Mouse (Mus musculus): ENCODE data around the gene Rapgef6. TPM values are rescaled to one million over a fixed set of nuclear protein-coding genes. Genes with fewer than 3 reads are reported as not detected.
A peak's percentile ranks its signal among the peaks of the same experiment; 100 is the strongest.

Gene Rapgef6
- total RNA-seq, 2 experiments from 2014 or later = 29.7 to 34.0 TPM

DNA sequence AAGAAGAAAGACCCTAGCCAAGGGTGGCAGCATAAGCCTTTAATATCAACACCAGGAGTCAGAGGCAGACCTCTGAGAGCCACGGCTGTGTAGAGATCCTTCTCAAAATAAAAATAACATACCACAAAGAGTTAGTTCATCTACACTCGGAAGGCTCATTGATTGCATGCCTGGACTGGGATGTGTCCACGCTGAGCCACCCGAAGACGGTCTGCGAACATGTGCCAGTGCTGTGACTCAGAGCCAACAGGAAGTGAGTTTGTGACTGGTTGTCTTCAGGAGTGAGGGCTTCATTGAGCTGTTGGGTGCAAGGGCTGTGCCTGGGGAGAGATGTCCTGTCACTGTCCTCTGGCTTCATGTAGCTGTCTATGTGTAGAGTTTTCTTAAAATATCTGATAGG, 171.0 kb downstream of the Rapgef6 start:
- DNase-seq = no peak

DNA sequence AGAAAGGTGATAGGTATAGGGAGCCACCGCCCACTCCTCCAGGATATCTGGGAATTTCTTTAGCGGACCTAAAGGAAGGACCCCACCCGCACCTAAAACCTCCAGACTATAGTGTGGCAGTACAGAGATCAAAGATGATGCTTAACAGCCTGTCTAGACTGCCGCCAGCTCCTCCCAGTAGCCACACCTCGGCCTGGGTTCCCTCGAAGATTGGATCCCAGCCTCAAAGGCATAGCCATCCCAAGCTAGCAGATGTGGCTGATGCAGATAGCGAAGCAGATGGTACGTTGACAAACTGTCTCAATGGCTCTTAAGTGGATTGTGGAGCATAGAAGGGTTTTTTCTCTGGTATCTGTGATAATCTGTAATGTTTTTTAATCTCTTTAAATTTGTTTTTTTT, 171.6 kb downstream of the Rapgef6 start:
- DNase-seq = no peak

DNA sequence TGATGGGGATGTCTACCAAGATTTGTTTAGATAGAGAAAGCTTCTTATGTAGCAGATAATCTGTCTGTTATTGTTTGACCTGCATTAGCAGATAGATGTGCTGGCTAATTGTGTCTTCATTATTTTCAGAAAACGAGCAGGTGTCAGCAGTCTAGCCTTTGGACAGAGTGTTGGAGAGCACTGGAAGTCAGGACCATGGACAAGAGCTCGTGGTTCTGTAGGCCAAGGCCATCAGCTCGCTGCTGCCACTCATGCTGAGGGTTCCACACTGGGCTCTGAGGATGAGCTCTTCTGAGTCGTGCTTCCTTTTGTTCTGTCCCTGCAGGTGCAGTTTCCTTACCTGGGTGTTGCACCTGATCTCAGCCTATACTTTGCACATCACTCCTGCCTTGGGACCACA, 173.3 kb downstream of the Rapgef6 start:
- DNase-seq = peak; percentile 40

- no peak for DNase-seq
Measured at GRCm38 (mm10) chr11:54697611-54698010, 175.0 kb downstream of the Rapgef6 start.

DNA sequence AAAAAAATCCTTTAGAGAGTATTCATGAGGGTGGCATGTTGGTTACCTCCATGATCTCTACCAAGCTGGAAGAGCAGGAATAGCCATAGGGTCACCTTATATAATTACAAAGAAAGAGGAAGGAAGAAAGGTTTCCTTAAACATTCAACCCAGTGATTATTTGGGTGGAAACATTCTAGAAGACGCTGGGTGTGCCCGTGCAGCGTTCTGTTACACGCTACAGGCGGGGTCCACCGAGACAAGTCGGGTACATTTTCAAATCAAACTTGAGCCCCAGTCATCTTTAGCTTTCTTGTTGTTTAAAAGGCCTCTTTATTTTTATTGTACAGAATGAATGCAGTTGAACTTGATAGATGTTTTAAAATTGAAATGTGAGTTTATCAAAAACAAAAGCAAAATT, 176.0 kb downstream of the Rapgef6 start:
- DNase-seq = no peak

DNA sequence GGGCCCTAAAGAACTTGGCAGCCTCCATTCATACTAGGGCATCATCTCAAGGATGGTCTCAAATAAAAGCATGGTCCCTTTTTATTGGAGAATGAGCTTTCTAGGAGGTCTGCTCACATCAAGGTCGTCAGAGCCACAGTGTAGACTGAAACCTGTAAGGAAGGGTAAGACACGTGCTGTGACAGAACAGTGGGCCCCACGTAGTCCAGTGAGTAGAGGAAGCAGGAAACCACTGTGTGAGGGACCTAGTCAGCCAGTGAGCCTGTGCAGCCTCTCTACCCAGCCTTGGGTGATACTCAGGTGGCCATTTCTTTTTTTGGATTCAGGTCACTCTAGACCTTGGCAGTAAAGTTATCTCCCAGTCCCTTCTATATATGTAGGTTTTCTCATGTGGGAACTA, 177.3 kb downstream of the Rapgef6 start:
- DNase-seq = no peak

DNA sequence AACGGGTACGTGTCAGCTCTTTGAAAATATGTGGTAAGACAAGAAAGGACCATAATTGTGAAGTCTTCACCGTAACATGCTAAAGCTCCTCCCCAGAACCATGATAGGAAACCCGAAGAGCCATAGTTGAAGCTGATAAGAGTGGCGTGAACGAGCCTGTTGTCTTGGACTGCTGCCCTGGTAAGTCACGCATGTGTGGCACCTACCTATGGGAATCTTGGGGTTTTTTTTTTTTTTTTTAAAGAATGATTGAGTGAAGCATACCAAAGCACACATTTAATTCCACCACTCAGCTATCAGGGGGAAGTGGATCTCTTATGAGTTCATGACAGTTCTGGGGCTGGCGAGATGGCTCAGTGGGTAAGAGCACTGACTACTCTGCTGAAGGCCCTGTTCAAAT, 179.2 kb downstream of the Rapgef6 start:
- DNase-seq = no peak

DNA sequence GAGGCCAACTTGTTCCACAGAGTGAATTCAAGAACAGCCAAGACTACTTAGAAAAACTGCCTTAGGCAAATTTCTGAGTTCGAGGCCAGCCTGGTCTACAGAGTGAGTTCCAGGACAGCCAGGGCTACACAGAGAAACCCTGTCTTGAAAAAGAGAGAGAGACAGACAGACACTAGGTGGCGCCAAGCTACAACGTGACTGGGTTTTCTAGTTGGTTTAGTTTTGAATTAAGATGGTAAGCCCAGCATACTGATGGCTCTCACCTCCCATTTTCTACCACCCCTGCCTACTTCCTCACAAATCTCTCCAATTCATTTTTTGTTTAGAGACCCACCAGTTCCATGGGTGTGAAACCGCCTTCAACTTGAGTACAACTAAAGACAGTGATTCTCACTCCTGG, 180.7 kb downstream of the Rapgef6 start:
- DNase-seq = peak; percentile 84

- DNase-seq = no peak
Measured at GRCm38 (mm10) chr11:54708153-54708552, 185.5 kb downstream of the Rapgef6 start.

- DNase-seq = no peak
Measured at GRCm38 (mm10) chr11:54709645-54710044, 187.0 kb downstream of the Rapgef6 start.

GRCm38 (mm10) chr11:54710512-54711293, 188.1 kb downstream of the Rapgef6 start:
- no peak for DNase-seq

DNA sequence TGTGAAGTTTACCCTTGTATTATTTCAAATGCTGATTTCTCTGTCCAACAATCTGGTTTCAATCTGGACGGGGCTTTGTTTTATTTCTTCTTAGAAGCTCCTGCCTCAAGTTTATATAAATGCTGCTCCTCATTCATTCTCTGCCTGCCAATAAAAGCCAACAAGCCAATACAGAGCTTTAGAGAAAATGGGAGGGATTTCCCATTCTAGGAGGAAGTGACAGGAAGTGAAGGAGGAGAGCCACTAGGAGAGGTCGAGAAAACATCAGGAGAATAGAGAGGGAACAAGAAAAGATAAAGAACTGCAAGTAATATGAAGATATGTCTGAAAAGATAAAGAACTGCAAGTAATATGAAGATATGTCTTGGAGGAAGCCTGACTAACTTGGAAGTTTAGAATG, 190.2 kb downstream of the Rapgef6 start:
- DNase-seq = no peak

GRCm38 (mm10) chr11:54717893-54718292, 195.2 kb downstream of the Rapgef6 start:
- DNase-seq = no peak

- no peak for DNase-seq
Measured at GRCm38 (mm10) chr11:54718601-54719000, 196.0 kb downstream of the Rapgef6 start.

DNA sequence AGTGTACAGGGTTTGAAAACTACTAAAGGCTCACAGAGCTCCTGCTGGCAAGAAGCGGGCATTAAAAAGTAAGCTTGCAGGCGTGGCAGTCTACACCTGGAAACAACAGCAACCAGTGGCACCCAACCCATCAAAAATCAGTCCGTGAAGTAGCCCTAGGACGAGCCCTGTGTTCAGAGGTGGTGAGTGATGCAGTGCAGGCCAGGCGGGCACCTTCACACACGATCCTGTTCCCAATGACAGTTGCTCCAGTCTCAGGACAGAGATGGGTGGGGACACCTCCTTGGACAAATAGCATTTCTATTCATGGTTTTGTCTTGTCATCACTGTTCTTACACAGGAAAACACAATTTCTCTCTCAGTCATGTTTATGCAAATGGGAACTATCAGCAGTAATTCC, 199.4 kb downstream of the Rapgef6 start:
- no peak for DNase-seq

DNA sequence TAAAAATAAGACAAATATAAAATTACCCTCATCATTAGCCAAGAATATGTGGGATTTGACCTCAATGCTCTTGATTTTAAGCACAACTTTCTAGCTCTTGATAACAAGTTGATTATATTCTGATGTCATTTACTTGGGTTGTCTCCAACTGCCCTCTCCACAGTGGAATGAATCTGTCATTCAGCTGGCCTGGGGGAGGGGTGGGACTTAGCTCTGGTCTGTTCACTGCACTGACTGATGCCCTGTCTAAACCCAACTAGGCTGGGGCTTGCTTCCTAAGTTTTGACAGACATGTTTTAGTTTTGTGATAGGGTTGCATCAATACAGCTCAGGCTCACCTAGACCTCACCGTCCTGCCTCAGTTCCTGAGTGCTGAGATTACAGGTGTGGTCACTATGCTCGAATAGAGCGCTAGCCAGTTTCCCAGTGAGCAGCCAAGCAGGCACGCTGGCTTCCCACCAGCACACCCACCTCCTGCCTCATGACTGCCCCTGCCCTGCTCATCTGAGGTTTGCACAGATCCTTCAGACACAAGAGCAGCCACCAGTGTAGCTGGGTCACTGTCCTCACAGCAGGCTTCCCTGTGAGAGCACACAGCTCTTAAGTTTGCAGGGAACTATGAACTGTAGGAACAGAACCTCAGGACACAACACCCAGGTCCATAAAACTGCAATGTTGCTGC, 201.8 kb downstream of the Rapgef6 start:
- DNase-seq = peak; percentile 61

DNA sequence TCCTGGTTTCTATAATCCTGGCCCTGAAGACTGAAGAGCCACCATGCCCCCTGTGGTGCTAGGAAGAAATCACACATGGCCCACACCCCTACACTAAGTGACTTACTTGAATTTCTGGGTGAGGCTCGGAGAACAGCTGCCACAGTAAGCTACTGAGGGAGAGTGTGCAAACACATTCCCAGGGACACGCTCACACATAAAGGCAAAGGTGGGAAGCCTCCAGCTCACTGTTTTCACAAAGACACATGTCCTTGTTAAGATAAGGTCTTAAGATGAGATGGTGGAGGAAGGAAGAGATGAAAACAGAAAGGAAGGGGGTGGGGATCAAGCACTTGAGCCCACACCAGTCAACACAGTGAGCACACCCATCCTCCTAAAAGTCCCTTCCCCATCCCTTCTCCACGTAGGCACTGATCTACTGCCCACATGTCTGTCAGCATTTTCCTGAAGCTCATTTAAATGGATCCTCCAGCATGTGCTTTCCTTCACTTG, 204.0 kb downstream of the Rapgef6 start:
- DNase-seq = no peak

DNA sequence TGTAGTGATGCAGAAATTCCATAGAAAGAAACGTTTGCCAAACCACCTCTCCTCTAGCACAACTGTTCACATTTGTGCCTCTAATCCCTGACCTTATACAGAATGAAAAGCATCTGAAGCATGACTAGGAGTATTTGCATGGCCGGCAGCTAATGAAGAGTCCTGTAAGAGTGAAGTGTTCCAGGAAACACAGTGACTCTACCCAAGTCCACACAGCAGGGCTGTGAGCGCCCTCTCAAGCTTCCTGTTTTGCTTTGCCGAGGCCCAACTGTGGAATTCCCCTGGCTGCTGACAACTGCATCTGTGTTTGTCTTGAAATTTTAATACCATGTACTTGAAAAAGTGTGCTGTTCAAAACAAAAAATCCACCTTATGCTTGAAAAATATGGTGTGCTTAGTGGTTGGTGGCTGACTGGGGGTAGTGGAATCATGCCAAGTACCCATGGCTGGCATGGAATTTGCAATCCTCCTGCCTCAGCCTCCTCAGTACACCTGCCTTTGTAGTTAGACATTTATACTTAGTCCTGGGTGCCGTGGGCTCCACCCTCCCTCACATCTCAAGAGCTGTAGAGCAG, 204.8 kb downstream of the Rapgef6 start:
- peak; percentile 42 for DNase-seq

GRCm38 (mm10) chr11:54728371-54728770, 205.7 kb downstream of the Rapgef6 start:
- DNase-seq = no peak

DNA sequence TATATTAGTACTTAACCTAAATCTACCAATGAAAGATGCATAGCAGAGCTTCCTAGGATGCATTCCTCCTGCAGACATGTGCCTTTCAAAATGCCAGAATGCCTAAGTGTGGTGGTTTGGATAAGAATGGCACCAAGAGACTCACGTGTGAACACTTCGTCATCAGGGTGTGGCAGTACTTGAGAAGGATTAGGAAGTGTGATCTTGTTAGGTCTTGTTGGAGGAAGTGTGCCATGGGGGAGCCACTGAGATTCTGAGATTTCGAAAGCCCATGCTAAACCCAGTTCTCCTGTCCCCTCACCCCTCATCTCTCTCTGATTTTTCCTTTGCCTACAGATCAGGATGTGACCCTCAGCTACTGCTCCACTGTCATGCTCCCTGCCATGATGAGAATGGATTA, 206.7 kb downstream of the Rapgef6 start:
- no peak for DNase-seq

GRCm38 (mm10) chr11:54730931-54731330, 208.3 kb downstream of the Rapgef6 start:
- no peak for DNase-seq

GRCm38 (mm10) chr11:54731367-54731766, 208.7 kb downstream of the Rapgef6 start:
- DNase-seq = no peak

GRCm38 (mm10) chr11:54733546-54733945, 210.9 kb downstream of the Rapgef6 start:
- DNase-seq = no peak

DNA sequence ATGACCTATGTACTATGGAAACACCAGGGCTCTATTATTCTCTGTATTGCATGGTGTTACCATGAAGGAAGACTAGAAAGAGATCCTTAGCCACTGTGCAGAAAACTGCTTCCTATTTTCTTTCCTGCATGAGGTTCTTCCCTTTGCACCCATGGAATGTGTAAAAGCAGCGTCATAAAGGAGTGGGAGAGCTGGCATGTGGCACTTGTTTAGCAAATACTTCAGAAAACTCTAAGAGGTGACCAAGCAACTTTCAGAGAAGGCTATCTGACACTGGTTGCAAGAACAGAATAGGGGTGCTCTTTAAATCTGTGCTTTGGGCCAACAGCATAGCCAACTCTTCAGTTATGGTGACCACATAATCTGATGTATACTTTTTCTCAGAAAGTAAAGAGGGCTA, 212.5 kb downstream of the Rapgef6 start:
- no peak for DNase-seq

Data from heart, postnatal 4 days (tissue).